Mouse (Mus musculus) C2C12 (cell line): ENCODE measurements around the gene Pip4k2c. TPM values are rescaled to one million over a fixed set of nuclear protein-coding genes. Genes with fewer than 3 reads are reported as not detected.
A peak's percentile ranks its signal among the peaks of the same experiment; 100 is the strongest.

Experiments
- H3K27me3 ChIP-seq: one replicate; pipeline ENCODE4 v1.6.1; 2011; ENCODE audit not compliant: control insufficient read depth, insufficient read depth, insufficient read length
- H3K36me3 ChIP-seq: one replicate; pipeline ENCODE4 v1.6.1; 2011; ENCODE audit not compliant: control insufficient read depth, insufficient read depth
- H3K4me3 ChIP-seq: one replicate; pipeline ENCODE4 v1.5.1; 2011; ENCODE audit warnings: mild to moderate bottlenecking, control low read depth; ENCODE audit not compliant: poor library complexity, insufficient read depth, severe bottlenecking
- H3K79me2 ChIP-seq: one replicate; pipeline ENCODE4 v1.6.1; 2011; ENCODE audit not compliant: control insufficient read depth, insufficient read depth
- H3K79me3 ChIP-seq: one replicate; pipeline ENCODE4 v1.6.1; 2011; ENCODE audit warnings: low read depth, control low read depth
- H3ac ChIP-seq: one replicate; pipeline ENCODE3; 2011; ENCODE audit warnings: low read depth; ENCODE audit not compliant: control insufficient read depth, insufficient read length
- CEBPB ChIP-seq: IDR thresholded peaks from one replicate; pipeline ENCODE4 v1.6.1; 2011; ENCODE audit warnings: low read depth, mild to moderate bottlenecking, control low read depth, moderate library complexity
- CTCF ChIP-seq: IDR thresholded peaks from one replicate; pipeline ENCODE4 v1.5.1; 2011; ENCODE audit not compliant: control insufficient read depth, insufficient read depth, insufficient read length
- FOSL1 ChIP-seq: IDR thresholded peaks from one replicate; pipeline ENCODE4 v1.8.0; 2011; ENCODE audit warnings: mild to moderate bottlenecking, low read length; ENCODE audit not compliant: poor library complexity, insufficient read depth, severe bottlenecking
- MAX ChIP-seq: IDR thresholded peaks from one replicate; pipeline ENCODE4 v1.6.1; 2011; ENCODE audit warnings: mild to moderate bottlenecking, control low read depth
- MYOD1 ChIP-seq: IDR thresholded peaks from one replicate; pipeline ENCODE4 v1.6.1; 2011; ENCODE audit warnings: low read depth; ENCODE audit not compliant: control insufficient read depth, insufficient read length
- MYOG ChIP-seq: IDR thresholded peaks from one replicate; pipeline ENCODE4 v1.6.1; 2011; ENCODE audit not compliant: control insufficient read depth, insufficient read length; ENCODE audit errors: extremely low read depth
- USF1 ChIP-seq: IDR thresholded peaks from one replicate; pipeline ENCODE4 v1.6.1; 2011; ENCODE audit warnings: low read depth, mild to moderate bottlenecking, control low read depth, moderate library complexity
- polyA plus RNA-seq: library from polyadenylated mRNA; unstranded; fragments of >200 nt; fragmentation: generic; extraction: Trizol; gene quantifications from one replicate; pipeline ENCODE4 v1.2.1, GENCODE M21; 2012; ENCODE audit warnings: missing spikeins

Gene Pip4k2c
- polyA plus RNA-seq, 1 experiment = 25.8 TPM

DNA sequence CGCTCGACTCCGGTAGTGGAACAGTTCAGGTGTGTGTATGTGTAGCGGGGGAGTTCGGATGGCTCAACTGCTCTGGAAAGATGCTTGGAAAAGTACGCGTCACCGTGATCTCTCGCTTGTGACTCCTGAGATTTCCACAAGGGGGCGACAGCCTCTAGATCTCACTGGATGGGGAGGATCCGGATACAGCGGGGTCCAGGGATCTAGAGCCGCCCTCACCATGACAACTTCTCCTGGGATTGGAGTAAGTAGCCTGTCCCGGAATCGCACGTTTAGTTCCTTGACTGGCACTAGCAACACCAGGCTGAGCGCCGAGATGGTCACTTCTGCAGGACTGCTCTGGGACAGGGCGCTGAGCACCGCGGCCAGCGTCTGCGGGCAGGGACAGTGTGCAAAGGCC, 33.7 kb downstream of the Pip4k2c start:
- Histone ChIP-seq H3K4me3 (peak overlapping the region; percentile 11), H3ac (peak overlapping the region; percentile 69), H3K27me3 (no peaks in the 10 kb centered on the region), H3K36me3 (no peaks in the 10 kb centered on the region), H3K79me3 (no peaks in the 10 kb centered on the region), H3K79me2 (no peaks in the 10 kb centered on the region)
- no peak for TF ChIP-seq USF1
- peak; percentile 64 for TF ChIP-seq CTCF

DNA sequence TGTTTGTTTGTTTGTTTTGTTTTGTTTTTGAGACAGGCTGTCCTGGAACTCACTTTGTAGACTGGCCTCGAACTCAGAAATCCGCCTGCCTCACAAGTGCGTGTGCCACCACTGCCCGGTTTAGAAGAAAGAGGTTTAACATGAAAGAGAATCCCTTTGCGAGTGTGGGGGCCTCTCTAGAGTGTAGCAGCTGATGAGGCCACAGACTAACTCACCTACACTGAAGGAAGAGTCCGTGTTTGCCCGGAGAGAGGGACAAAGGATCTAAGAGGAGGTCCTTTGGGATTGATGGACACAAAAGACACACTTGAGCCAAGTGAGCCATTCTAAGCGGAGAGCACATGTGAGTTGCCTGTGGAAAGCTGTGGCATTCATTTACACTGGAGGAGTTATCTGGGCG, 34.1 kb downstream of the Pip4k2c start:
- H3K79me2 ChIP-seq = no peaks in the 10 kb centered on the region
- no peaks in the 10 kb centered on the region for H3K27me3 ChIP-seq
- H3K79me3 ChIP-seq = no peaks in the 10 kb centered on the region
- TF ChIP-seq MYOG (no peak), CEBPB (no peak), FOSL1 (no peak), USF1 (no peak), MAX (no peak), MYOD1 (no peak), CTCF (no peak)
- H3K4me3 ChIP-seq = no peak overlapping the region
- H3K36me3 ChIP-seq = no peaks in the 10 kb centered on the region
- H3ac ChIP-seq = peak overlapping the region; percentile 48

DNA sequence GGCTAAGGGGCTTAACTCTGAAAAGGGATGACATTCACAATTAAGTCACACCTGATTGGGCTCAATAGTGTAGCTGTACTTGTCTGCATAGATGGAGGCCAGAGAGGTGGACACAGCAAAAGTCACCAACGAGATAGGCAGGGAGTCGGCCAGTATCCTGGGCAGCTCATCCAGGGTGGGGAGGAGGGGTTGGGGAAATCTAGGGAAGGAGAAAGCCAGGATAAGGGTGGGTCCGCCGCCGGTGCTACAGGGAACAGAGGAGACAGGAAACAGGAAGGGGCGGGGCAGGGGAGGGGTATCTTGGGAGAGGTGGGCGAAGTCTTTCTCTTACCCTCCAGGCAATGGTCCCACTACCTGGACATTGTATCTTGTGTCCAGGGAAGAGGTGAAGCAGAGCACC, 34.6 kb downstream of the Pip4k2c start:
- H3K79me3 ChIP-seq = no peaks in the 10 kb centered on the region
- H3K36me3 ChIP-seq = no peaks in the 10 kb centered on the region
- H3K4me3 ChIP-seq = peak overlapping the region; percentile 26
- H3ac ChIP-seq = peak overlapping the region; percentile 45
- H3K27me3 ChIP-seq = no peaks in the 10 kb centered on the region
- H3K79me2 ChIP-seq = no peaks in the 10 kb centered on the region
- TF ChIP-seq USF1 = no peak
- no peak for TF ChIP-seq MAX
- TF ChIP-seq FOSL1 = no peak
- no peak for TF ChIP-seq CEBPB
- no peak for TF ChIP-seq MYOG
- TF ChIP-seq MYOD1 = no peak
- no peak for TF ChIP-seq CTCF

DNA sequence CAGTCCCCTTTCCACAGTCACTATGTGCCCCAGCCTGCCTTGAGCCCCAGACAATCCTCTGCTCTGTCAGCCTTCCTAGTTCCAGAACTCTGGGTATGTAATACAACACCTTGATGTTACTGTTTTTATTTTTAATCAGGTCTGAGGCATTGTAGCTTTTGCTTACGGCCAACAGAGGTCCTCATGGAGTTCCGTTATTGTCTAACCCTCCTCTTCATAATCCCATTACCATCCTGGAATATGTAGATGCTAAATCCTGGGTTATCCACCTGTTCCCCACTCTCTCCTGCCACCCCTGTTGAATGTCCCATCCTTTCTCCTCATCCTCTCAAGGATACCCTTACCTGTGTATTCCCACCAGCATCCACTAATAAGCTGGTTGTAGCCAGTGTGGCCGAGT, 35.2 kb downstream of the Pip4k2c start:
- no peaks in the 10 kb centered on the region for H3K79me3 ChIP-seq
- TF ChIP-seq USF1 (no peak), CTCF (no peak)
- no peak overlapping the region for H3ac ChIP-seq
- no peaks in the 10 kb centered on the region for H3K27me3 ChIP-seq
- H3K79me2 ChIP-seq = no peaks in the 10 kb centered on the region
- H3K4me3 ChIP-seq = no peak overlapping the region
- no peaks in the 10 kb centered on the region for H3K36me3 ChIP-seq

DNA sequence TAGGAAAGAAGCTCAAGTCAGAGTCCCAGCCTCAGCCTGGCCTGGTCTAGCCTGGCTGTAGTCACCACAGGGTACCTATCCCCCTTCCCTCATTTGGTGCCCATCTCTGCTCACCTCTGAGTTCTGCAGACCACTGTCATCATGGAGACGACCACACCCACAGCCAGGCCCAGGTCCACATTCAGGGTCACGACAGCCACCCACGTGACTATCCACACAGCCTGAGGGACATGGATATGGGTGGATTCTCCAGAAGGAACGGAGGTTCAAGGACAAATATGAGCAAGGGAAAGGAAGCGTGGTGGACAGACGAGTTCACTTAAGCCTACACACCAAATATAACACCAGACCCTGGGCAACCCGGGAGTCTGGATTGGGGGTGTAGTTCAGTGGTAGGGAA, 37.2 kb downstream of the Pip4k2c start:
- H3K27me3 ChIP-seq = no peaks in the 10 kb centered on the region
- TF ChIP-seq FOSL1 = no peak
- no peak for TF ChIP-seq CEBPB
- H3K4me3 ChIP-seq = no peak overlapping the region
- H3ac ChIP-seq = no peak overlapping the region
- H3K36me3 ChIP-seq = no peaks in the 10 kb centered on the region
- H3K79me3 ChIP-seq = no peaks in the 10 kb centered on the region
- H3K79me2 ChIP-seq = no peaks in the 10 kb centered on the region

DNA sequence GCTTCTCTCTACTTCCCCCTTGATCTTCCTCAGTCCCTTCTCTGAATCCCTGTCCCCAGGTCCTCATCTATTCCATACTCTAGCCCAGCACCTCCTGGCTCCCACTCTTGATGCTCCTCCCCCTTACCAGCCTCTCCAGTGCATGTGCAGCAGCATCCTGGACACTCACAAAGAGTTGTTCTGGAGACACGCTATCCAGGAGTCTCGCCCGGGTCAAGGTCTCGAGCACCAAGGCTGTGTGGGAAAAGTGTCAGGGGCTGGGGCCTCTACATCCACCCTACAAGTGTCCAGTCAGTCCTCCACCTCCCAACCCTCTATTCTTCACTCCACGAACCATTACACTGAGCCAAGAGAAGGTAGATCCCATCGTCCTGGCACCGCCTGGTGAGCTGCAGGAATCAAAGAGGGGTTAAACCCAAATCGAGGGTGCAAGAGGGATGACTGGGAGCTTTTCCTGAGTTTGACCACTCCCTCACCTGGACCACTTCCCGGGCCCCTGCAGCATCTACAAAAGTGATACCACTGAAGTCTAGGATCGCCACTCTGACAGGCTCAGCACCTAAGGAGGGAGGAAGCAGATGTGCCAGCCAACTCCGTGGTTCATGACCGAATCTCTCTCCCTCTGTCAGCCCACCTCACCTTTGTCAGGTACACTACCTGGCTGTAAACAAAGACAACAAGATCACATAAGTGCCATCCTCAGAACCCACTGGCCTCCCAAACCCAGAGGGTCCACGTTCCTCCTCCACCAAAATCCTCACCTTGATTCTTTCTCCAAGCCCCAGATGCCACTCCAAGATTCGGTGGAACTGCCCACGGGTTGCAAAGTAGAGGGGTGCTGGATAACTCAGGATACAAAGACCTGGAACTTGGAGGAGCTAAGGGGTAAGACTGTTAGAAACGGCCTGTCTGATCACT, 38.0 kb downstream of the Pip4k2c start:
- H3K4me3 ChIP-seq = no peak overlapping the region
- TF ChIP-seq MYOD1 (no peak), USF1 (no peak), MYOG (no peak), FOSL1 (no peak), MAX (no peak), CEBPB (no peak)
- no peaks in the 10 kb centered on the region for H3K36me3 ChIP-seq
- H3K79me2 ChIP-seq = no peaks in the 10 kb centered on the region
- no peak overlapping the region for H3ac ChIP-seq
- H3K79me3 ChIP-seq = no peaks in the 10 kb centered on the region
- no peaks in the 10 kb centered on the region for H3K27me3 ChIP-seq
